Mouse (Mus musculus): Measurements from ENCODE around the gene Slc25a25.

Slc25a25 gene

DNA sequence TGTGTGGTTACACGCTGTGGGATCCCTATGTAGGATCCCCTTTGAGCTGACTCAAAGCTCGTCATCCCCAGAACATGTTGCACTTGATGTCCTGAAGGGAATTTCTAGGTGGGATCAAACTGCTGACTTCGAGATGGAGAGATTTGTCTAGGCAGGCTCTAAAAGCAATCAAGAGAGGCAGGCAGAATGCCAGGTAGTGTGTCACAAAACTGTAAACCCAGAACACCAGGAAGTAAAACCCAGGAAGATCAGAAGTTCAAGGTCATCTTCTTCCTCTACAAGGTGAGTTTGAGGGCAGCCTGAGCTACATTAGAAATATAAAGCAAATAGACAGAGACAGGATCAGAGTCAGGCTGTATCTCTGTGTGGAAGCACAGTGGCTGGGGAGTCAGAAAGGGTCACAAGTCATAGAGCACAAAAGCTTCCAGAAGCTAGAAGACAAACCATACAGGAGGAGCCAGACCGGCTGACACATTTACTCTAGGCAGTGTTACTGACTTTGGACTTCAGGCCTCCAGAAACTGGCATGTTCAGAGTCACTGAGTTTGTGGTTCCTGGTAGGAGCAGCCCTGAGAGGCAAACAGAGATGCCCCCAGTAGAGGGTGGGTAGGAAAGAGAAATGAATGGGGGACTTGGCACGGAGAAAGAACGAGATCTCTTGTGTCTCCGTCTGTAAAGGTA lies 44.0 kb downstream of the Slc25a25 start:
- no peak for ATAC-seq (ENCODE audit: low TSS enrichment)

DNA sequence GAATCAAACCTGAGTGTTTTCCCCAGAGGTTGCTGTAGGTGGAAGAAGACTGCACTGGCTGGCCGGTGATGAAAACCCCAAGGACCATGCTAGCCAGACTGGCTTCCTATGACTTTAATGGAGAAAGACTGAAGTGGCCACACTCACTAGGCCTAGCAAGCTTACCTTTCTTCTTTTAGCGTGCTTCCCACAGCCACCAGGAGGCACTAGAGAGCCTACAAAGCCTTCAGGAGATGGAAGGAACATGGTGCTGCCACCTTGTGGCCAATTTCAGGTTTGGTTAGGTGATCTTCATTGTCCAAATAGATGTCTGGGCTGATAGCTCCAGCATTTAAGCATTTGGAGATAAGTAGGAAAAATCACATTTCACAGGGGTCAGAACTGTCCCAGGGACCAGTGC lies 46.6 kb downstream of the Slc25a25 start:
- peak; percentile 68 for ATAC-seq (ENCODE audit: low TSS enrichment)

DNA sequence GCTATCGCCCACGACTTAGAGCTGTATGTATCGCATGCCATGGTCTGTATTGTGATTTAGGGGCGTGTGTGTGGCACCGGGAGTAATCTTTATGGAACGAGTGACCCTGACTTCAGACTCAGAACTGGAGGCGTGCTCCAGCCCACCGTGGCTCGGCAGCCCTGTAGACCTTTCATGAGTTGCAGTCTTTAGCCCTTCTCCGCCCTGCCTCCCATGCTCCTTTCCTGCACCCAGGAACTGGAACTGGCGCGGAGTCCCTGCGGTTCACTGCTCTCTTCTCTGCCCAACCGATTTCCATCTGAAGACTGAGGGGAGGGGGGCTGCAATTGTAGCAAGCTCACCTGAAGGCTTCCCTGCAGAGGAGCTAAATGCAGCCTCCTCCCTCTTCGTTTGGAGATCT lies 54.5 kb downstream of the Slc25a25 start:
- ATAC-seq (ENCODE audit: low TSS enrichment), result no peak

GRCm38 (mm10) chr2:32395946-32396621 lies 55.2 kb downstream of the Slc25a25 start:
- ATAC-seq (ENCODE audit: low TSS enrichment), result peak; percentile 93

DNA sequence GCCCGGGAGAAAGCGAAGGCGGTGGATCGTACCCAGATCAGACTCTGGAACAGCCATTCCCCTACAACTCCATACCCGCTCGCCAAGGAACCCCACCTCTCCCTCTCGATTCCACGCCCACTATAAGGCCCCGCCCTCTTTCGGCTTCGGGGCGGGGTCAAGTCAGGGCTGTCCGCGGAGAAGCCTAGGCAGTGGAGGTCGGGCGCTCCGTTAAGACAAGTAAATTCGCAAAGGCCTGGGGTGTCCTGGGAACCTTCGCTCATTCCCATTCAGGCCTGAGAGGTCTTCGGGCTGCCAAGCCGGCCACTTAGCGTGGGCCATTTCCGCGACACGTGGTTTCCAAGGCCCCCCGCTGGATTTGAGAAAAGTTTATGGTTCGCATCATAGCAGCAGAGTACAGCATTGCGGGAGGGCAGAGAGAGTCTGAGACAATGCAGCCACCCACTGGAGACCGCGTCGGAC lies 55.7 kb downstream of the Slc25a25 start, which contains the start of gene Ptges2:
Ptges2 (plus strand) TSS at position 413 of the 462 bp plus-strand sequence.
- ATAC-seq (ENCODE audit: low TSS enrichment), result peak; percentile 82

GRCm38 (mm10) chr2:32394973-32395372 lies 56.3 kb downstream of the Slc25a25 start:
- ATAC-seq (ENCODE audit: low TSS enrichment), result peak; percentile 5; the same call in 1 of the 2 replicates

GRCm38 (mm10) chr2:32392063-32392462 lies 59.2 kb downstream of the Slc25a25 start:
- no peak for ATAC-seq (ENCODE audit: low TSS enrichment)

DNA sequence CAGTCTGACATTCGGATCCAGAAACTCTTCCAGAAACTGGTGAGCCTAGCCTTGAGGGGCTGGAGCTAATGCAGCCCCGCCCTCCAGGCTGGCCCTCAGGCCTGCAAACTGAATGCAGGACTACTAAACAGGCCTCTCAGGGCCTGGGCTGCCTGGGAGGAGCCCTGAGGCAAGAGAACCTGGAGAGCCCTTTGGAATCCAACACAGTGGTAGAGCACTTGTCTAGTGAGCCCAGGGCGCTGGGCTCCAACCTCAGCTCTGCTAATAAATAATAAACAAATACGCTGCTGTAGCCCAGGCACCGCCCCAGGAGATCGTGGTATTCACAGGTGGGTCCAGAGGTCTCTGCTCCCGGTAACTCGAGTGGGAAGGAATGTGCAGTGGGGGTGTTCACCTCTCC lies 60.4 kb downstream of the Slc25a25 start:
- no peak for ATAC-seq (ENCODE audit: low TSS enrichment)

DNA sequence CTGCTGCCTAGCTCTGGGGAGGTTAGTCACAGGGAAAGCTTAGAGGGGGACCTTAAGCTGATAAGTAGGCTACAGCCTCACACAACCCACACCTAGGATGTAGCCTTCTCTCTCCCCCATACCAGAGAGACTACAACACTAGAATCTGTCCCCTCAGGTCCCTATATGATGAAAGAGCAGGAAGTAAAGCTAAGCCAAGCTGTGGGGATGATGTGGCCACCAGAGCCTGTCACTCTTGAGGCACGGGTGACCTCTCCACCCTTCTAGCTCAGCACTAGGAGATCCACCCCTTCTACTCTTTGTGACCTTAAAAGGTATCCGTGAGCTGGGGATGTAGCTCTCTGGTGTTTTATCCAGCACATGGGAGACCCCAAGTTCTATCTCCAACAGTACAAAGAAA lies 62.1 kb downstream of the Slc25a25 start:
- no peak for ATAC-seq (ENCODE audit: low TSS enrichment)

- ATAC-seq (ENCODE audit: low TSS enrichment), result no peak
Observed at GRCm38 (mm10) chr2:32387706-32388490, 63.3 kb downstream of the Slc25a25 start, which contains the start of gene Lcn2. Gene Lcn2, minus strand, starts transcription at chr2:32388252.

DNA sequence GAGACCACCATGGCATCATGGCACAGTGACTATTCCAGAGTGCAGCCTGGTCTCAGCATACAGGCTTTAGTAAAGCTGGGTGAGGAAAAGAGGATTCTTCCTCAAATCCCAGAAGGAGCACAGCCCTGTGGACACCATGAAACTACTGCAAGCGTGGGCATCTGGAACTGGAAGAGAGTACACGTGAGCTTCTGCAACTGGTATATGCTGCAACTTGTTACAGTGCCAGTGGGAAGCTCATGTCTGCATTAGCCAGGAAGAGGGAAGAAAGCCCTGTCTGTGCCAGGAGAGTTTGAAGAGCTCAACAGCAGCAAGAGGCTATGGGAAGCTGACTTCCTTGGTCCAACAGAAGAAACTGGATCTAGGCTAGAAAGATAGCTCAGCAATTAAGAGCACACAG lies 68.6 kb downstream of the Slc25a25 start:
- ATAC-seq (ENCODE audit: low TSS enrichment), result no peak

DNA sequence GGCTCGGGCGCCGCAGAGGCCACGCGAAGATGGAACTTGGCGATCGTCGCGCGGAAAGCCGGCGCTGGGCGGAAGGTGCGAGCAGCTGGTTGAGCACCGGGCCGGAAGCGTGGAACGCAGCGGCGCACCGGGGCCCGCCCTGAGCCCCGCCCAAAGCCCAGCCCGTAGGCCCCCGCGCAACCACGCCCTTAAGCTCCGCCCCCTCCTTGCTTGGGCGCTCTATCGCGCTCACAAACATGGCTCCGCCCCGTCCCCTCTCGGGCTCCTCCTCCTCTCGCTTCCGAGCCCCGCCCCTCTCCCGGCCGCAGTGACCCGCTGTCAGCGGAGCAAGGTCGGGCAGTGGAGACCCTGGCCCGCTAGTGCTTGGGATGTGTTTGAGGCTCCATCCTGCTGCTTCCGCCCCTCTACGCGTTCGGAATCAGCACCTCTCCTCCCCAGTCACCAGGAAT lies 69.4 kb downstream of the Slc25a25 start, which contains the start of gene 1110008P14Rik:
1110008P14Rik (minus strand) TSS at position 164 of the 449 bp plus-strand sequence.
- ATAC-seq (ENCODE audit: low TSS enrichment), result peak; percentile 64

GRCm38 (mm10) chr2:32381141-32381774 lies 70.0 kb downstream of the Slc25a25 start:
- ATAC-seq (ENCODE audit: low TSS enrichment), result peak; percentile 8

DNA sequence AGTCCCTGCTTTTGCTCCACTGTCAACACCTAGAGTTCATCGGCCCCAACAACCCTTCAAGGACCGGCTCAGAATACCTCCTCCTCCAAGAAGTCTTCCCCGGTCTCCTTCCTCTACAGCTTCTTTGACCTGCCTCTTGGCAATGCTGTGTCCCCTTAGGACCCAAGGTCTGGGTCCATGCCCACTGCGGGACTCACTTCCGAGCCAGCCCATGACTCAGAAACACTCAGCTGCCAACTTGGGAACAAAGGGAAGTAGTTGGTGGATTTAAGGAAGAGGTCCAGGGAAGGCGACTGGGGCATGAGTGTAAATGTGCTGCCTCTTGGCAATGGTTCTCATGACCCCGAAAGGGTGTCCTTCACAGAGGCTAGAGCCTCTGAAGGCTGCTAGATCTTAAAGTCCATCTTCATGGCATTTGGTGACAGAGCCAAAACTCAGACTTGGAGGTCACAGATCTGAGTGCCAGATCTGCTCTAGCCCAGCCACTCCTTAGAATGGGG lies 71.2 kb downstream of the Slc25a25 start:
- no peak for ATAC-seq (ENCODE audit: low TSS enrichment)

- ATAC-seq (ENCODE audit: low TSS enrichment), result peak; percentile 32
Observed at GRCm38 (mm10) chr2:32376963-32377362, 74.3 kb downstream of the Slc25a25 start.

DNA sequence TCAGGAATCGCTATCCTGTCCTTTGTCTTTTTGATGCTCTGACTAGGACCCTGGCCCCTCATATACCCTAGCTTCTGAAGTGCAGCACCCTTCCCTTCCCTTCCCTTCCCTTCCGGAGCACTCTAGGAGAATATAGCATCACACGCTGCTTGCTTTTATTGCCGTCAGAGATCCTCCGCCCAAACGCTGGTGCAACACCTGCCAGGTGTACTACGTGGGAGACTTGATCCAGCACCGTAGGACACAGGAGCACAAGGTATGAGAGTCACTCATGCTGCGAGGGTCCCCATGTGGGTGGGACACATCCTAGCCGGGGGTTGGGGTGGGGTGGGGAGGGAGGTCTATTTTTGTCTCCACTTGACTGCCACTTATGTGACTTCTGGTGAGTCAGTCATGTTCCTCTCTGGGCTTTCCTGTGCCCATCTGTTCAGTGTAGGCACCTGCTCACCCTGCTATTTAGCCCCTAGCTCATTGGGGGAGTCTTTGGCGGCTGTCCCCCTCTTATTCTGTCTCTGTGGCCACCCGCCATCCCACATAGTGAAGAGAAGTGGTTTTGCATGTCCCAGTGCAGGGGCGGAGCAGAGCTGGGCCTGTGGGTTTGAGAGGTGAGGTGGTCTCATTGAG lies 75.8 kb downstream of the Slc25a25 start:
- no peak; the same call in 1 of the 2 replicates for ATAC-seq (ENCODE audit: low TSS enrichment)

DNA sequence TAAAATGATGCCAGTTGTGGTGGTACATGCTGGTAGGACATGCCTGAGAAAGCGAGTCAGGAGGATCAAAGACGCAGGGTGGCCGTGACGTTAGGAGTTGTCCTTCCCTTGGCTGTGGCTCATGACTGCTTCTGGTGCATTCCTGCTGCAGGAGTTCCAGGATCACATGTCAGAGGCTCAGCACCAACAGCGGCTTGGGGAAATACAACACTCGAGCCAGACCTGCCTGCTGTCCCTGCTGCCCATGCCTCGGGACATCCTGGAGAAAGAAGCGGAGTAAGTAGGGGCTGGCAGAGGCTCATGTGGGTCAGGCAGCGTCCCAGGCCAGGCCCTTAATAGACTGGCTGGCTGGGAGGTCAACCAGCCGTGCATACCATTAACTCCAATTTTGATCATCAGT lies 77.1 kb downstream of the Slc25a25 start:
- no peak for ATAC-seq (ENCODE audit: low TSS enrichment)

DNA sequence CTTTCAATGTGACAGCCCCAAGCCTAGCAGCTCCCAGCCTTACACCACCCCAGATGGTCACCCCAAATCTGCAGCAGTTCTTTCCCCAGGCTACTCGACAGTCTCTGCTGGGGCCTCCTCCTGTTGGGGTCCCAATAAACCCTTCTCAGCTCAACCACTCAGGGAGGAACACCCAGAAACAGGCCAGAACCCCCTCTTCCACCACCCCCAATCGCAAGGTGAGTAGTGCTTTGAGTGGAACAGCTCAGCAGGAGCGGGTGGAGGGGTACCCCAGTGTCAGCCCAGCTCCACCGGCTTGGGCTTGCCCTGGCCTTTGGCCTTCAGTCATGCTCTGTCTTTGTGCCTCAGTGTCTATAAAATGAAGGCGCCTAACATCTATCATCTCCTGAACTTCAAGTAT lies 83.9 kb downstream of the Slc25a25 start:
- no peak for ATAC-seq (ENCODE audit: low TSS enrichment)
